Mouse (Mus musculus) right cerebral cortex, postnatal 14 days (tissue): ENCODE results near the gene Dhx37.

ENCODE experiments used
- DNase-seq: peaks from one replicate; pipeline ENCODE4 v3.0.0; 2022

Gene Dhx37

DNA sequence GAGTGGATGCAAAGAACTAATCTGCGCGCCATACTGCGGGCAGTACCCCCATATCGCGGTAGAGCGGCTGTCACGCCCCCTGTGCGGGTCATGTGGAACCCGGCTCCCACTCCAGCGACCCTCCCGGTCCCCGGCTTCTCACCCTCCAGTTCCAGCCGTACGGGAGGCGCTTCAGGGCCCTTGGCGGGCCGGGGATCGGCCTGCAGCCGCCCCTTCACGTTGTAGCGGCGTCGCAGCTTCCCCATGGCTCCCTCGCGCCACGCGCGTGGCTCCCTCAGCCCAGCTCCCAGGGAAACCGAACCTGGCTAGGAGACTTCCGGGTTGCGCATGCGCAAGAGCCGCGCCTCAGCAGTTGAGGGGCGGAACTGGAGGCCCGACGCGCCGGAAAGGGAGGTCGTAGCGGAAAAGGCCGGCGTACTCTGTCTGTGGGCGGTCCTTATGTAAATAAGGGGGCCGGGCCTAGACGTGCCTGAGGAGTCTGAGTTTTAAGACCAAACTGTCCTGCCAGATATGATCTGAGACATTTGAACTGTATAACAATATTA lies at the start of gene Dhx37:
Dhx37 (minus strand) TSS at position 329 of the 545 bp plus-strand sequence.
- DNase-seq = peak; percentile 96

DNA sequence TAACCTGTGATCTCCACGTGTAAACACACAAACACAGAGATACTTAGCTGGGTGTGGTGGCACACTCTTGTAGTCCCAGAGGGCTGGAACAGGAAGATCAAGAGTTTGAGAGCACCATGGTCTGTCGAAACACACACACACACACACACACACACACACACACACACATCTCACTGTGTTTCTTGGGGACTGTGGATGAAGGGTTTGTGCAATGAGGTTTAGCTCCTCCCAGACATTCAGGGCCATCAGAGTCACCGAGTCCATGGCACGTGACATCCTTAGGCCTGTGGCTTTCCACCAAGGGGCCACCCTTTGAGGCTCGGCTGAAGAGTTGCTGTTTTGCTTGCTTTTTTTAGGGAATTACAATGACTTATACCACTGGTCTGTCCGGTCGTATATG lies 48.6 kb upstream of the Dhx37 start:
- DNase-seq = no peak

DNA sequence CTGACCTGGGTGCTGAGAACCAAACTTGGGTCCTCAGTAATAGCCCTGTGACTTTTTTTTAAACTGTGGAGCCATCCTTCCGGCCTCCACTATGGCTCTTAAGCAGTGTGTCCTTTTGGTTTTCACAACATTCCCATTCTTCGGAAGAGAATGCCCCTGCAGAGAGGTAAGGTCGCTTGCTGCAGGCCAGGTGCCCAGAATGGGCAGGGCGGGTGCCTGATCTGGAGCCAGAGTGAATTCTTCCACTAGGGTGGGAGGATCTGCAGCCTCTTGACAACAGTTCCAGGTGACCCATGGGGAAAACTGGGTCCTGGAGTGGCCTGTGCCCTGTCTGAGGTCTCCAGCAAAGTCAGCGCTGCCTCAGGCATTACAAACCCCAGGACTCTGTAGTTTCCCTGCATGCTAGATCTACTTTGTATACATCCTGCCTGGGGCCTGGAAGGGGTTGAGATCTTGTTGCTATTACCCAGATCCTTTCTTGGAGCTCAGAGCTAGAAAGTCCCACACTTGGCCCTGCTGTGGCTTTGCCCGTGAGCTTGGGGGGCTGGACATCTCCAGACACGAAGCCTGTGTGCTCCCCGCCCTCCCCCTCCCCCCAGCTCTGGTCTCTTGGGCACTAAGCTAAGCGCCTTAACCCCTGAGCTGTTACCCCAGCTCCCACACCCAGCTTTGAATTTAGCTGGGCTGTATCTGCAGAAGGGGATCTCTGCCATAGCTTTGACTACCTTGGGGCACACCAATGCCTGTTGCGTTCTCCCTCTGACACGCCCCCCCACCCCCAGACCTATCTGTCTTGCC lies 46.7 kb upstream of the Dhx37 start:
- DNase-seq = no peak

DNA sequence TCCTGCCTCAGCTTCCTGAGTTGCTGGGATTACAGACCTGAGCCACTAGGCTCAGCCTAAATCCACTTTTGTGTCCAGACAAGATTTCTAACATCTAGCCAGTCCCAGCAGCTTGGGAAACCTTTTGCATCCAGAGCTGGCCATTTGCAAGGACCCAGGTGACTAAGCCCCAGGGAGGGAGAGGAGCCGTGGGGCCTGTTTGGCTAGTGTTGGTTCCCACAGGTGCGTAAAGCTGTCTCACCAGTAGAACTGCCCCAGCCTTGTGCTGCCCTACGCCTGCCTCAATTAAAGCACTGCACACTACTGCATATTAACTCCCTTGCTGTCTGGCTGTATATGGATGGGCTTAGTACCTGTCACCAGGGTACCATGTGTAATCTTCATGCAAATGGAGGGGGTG lies 45.5 kb upstream of the Dhx37 start:
- DNase-seq = no peak

DNA sequence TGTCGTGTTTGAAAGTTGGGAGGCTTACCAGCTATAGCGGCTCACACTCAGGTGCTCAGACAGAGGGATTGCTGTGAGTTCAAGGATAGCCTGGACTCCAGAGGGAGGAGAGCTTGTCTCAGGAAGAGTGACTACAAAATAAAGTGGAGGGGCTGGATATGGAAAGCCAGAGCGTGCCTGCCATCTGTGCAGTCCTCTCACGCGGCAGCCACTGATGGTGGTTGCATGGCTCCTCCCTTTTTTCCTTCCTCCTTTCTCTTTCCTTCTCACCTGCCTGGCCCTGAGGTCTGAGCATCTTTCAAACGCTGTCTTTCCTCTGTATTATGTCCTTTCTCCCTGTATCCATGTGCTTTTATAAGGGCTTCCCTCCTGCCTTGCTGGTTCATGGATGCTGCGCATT lies 44.1 kb upstream of the Dhx37 start:
- DNase-seq = no peak

DNA sequence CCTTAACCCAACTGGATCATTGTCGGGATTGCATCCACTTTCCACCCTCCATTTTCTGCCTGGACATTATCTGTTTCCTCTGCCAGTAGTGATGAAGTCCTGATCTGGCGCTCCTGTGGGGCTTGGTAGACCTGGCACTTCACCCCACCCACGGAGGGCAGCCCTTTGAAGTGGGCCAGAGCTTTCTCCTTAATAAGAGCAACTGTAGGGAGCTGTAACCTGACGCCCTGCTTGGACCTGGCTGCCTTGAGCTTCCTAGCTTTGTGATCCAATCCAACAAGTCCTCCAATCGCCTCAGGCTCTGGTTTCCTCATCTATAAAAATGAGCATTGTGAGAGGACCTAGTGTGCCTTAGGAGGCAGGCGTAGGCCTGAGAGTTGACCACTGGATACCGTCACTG lies 43.6 kb upstream of the Dhx37 start:
- DNase-seq = no peak

DNA sequence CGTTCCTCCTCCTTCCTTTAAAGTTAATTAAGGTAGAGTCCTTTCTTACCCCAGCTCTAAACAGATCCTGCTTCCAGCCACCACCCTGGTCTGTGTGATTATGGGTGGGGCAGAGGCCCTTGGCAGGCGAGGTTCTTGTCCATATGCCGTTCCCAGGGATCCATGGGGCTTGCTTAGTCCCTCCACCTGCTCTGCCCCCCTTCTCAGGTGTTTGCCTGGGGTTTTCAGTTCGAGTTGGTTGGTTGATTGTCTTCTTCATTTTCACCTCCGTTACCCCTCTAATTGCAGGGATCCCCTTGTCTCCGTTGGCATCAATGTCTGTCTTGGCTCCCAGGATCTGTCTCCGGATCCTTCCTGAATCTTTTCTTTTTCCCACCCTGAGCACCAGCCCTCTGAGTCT lies 42.9 kb upstream of the Dhx37 start:
- DNase-seq = no peak

DNA sequence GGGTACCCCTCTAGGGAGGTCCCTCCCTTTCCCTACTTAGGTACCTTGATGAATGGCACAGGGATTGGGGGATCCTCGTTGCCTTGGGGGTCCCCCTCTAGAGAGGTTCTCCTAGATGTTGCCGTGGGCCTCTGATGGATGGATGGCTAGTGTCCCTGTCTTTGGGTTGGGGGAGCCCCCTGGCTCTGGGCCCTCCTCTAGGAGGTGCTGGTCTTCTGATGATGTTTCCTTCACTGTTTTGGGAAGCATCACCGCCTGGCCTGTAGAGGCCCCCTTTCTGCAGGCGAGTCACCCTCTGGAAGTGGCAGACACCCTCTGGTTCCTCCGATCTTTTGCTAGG lies 42.3 kb upstream of the Dhx37 start:
- no peak for DNase-seq

DNA sequence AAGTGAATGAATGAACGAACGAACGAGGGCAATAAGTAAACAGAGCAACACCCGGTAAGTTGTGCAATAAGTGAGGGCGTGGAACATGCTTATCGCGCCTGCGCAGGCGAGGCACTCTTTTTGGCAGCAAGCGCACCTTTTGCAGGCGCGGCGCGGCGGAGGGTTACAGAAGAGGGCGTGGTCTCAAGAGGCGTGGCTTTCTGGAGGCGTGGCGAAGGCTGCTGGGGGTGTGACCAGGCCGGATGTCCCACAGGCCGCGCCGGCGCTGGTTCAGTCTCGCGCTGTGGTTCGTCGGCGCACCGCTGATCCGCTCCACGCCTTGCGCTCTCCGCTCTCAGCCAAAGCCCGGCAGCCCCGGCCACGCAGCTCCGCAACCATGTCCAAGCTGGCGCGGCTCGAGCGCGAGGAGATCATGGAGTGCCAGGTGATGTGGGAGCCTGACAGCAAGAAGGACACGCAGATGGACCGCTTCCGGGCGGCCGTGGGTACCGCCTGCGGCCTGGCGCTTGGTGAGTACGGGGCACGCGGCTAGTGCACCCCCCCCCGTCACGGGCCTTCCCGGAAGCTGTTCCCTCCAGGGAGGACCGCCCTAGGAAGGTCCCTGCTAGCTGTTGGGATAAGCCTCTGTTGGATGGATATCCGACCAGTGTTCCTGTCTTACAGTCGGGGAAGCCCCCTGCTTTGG lies 41.8 kb upstream of the Dhx37 start, which contains the start of gene Aacs:
Aacs (plus strand) TSS at position 214 of the 685 bp plus-strand sequence.
- peak; percentile 98 for DNase-seq

DNA sequence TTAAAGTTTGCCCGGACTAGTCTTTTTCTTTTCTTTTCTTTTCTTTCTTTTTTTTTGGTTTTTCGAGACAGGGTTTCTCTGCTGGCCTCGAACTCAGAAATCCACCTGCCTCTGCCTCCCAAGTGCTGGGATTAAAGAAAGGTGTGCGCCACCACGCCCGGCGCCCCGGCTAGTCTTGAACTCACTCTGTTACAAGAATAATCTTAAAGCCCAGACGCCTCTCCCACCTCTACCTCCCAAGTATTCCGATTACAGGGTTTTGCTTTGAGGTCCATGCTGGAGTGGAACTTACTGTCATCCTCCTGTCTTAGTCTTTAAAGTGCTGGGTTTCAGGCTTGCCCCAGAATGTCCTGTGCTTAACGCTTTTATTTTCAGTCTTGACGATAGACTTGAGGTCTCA lies 41.1 kb upstream of the Dhx37 start:
- DNase-seq = no peak

DNA sequence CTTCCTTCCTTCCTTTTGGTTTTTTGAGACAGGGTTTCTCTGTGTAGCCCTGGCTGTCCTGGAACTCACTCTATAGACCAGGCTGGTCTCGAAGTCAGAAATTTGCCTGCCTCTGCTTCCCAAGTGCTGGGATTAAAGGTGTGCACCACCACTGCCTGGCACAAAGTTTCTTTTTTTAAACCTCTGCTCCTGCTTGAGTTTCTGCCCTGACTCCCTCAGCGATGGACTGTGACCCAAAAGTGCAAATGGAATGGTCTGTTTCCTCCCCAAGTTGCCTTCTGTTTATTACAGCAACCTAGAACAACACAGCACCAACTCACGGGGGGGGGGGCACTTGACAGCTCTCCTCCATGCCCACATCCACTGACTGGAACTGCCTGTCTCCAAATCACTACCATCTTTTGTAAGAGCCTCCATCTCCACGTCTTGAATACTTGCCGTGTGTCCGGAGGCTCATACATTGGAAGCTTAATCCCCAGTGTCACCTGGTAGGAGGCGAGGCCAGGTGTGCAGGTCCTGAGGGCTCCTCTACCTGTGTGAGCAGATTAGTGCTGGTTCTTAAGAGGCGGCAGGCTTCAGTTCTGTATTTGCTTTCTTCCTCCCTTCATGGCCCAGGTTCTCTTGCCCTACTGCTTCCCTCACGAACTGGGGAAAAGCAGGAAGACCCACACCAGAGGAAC lies 39.0 kb upstream of the Dhx37 start:
- DNase-seq = no peak

DNA sequence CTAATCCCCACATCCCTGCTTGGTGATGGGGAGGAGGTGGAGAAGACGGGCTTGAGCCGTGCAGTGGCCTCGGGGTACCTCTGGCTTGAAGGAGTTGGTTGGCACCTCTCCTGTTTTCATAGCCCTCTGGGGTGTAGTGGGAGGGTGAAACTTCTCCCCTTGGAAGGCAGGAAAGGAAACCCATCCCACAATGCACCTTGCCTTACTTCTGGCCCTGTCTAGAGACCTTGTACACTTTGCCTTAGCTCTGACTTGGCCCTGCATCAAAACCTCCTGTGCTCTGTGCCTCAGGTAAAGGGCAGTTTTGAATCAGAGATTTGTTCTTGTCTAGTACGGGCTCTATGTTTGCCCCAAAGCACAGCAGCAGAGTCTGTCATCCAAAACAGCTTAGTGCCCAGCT lies 36.8 kb upstream of the Dhx37 start:
- DNase-seq = no peak

DNA sequence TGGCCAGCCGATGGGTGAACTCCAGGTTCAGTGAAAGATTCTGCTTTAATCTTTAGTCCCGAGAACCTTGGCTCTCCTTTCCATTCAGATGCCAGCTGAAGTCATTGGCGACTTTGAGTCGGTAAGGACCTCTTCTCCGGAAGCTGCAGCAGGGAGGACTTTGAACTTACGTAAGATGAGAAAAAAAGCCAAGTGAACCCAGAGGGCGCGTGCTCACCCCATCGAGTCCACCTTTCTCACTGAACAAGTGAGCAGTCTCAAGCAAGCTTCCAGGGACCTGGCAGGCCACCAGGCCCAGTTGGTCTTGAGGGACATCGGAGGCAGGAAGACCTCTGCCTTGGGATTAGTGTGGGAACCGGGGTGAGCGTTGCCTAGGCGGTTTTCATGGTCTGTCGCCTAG lies 33.3 kb upstream of the Dhx37 start:
- DNase-seq = no peak

DNA sequence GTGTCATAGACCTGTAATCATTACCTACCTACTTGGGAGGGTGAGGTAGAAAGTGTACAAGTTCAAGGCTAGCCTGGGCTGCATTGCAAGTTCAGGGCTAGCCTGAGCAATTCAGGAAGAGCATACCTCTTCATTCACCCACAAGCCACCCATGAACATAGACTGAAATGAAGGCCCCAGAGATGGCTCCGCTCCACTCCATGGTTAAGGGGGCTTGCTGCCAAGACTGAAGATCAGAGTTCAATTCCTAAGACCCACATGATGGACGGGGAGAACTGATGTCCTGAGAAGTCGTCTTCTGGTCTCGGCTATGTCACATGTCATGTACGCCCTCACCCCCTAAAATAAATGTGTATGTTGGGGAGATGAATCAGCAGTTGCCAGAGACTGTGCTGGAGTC lies 32.6 kb upstream of the Dhx37 start:
- no peak for DNase-seq

DNA sequence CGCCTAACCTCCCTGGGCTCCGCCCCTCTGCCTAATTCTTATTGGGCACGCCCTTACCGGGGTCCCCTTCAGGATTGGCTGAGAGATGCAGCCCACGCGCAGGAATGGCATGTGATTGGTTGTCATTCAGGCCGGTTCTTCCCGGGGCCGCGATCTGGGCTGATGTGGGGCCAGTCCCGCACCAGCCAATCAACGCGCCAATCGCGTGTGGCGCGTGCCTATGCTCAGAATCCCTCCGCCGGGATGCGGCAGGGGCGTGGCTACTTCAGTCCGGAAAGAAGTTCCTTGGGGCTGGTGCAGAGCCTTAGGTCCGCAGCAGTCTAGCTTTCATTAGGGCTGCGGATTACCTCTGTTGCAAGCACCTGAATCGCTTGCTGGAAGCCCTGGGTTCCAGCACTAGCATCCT lies 31.8 kb upstream of the Dhx37 start:
- DNase-seq = peak; percentile 96

DNA sequence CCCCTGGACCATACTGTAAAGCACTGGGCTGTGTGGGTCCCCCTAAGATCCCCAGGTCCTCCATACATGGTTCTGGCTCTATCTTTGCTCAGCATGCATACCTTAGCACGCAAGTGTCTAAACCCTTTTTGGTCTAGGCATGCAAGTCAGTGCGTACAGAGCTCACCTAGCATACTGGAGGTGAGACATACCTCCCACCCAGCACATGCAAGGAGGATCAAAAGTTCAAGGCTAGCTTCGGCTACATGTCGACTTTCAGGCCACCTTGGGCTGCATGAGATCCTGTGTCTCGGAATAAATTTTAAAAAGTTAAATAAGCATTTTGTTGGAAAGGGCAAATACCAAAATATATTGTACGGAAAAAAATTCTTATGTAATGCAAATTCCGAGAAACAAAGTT lies 31.3 kb upstream of the Dhx37 start:
- DNase-seq = no peak

DNA sequence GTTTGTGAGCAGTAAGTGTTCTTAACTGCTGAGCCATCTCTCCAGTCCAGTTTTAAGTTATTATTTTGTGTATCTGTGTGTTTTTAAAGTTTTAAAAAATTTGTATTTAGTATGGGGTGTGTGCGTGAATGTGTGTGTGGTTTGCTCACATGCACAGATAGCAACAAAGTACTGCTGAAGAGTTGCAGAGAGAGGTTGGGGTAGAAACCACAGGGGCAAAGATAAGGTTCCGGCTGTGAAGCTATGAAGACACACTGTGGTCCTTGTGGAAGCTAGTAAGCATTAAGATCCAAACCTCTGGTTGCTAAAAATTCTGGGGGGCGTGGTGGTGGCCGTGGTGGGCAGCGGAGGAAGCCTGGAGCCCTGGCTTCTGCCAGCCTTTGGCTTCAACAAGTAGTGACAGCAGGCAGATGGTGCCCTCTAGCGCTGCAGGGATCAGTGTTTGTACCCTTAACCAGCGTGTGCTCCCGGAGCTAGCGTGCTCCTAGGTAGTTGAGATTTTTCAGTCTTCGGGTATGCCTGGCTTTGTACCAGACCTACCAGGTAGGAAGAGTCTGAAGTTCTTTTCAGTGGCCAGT lies 28.0 kb upstream of the Dhx37 start:
- DNase-seq = peak; percentile 42

DNA sequence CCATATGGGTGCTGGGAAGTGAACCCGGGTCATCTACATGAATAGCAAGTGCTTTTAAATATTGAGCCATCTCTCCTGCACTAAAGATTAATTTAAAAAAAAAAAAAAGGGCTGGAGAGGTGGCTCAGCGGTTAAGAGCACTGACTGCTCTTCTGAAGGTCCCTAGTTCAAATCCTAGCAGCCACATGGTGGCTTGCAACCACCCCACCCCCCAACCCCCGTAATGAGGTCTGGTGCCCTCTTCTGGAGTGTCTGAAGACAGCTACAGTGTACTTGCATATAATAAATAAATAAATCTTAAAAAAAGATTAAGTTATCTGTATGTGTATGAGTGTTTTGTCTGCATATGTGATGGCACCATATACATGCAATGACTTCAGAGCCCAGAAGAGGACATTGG lies 26.7 kb upstream of the Dhx37 start:
- no peak for DNase-seq

DNA sequence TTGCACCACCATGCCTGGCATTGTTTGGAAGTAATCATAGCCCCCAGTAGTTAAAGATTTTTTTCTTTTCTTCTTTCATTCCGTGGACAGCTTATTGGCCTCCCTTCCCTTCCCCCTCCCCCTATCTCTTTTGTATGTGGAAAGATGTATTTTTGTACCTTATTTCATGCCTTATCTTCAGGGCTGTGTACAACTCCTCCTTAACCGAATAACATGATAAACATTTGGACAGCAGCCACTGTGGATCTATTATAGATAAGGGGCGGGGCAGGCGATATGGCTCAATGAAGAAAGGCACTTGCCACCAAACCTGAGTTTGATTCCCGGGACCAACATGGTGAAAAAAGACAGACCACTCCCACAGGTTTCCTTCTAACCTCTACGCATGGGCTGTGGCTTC lies 23.6 kb upstream of the Dhx37 start:
- DNase-seq = no peak

DNA sequence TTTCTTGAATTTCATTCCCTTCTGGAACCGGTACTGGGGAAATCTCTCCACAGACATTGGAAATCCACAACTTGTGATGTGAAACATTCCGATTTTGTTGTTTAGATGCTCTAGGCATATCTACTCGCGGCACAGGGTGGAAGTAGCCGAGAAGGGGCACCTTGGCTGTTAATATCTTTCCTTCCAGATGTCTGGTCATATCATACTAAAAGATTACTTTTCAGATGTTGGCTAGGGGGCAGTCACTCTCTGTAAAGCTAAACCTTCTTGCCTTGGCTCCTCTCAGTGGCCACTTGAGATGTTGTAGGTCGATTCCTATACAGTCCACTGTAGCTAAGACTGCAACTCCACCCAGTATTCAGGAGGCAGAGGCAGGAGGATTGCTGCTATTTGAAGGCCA lies 22.2 kb upstream of the Dhx37 start:
- no peak for DNase-seq

DNA sequence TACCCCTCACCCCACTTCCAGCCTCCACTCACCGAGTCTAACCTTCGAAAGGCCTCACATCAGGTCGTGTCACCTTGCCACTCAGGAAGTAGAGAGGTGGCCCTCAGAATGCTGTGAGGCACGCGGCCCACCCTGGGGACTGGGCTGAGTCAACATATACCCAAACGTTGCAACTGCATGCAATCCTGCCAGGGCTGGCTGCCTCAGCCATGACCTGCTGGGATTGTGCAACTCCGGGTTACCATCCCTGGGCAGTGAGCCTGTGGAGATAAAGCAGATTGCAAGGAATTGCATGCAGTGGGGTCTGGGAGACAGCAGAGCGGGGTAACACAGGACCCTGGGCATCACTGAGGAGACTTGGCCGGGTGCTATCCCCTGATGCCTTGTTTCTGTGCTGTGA lies 18.7 kb upstream of the Dhx37 start:
- no peak for DNase-seq

DNA sequence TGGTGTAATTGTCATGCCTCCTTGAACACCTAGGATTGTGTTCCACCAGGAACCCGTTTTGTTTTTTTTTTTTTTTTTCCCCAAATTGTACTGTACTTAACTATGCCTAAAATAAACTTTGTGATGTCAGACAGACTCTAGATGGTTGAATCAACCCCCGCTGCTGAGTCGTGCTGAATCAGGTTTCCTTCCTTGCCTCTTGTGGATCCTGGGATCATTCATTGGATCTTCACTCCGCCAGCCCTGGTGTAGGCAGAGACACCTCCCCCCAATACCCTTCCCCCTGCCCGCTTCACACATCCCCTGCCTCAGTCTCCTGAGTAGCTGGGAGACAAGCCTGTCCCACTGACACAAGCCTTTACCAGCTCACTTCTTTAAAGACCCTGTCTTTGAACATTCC lies 15.4 kb upstream of the Dhx37 start:
- DNase-seq = no peak

DNA sequence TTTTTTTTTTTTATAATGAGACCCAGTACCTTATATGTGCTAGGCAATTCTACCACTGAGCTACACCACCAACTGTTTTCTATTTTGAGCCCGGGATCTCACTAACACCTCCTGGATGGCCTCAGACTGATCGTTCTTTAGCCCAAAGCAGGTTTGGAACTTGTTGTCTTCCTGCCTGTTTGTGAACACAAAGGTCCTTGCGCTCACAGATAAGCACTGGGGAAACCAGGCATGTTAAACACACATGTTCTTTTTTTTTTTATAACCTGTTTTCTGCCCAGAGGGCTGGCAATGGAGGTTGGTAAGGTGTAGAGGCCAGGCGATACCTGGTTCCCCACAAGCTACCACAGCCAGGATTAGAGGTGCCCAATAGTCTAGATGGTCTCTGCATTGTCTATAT lies 14.7 kb upstream of the Dhx37 start:
- DNase-seq = no peak

DNA sequence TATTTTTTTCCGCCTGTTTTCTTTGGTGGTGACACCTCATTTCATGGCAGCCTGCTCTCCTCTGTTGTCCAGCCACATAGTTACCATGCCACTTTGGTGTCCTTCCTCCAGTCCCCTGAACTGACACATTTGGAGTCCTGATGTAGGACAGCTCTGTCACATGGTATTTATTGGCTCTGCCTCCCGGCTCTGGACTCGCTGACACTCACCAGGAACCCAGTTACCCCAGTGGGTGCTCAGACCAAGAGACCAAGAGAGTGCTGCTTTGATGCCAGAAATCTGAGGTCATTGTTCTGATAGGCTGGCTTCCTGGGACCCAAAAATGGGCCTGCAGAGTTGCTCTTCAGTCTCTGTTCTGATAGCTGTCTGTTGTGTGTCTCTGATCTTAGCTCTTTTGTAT lies 14.1 kb upstream of the Dhx37 start:
- no peak for DNase-seq
